Mouse (Mus musculus) limb, embryonic 14.5 days (tissue): ENCODE measurements around the gene Fkbp14. TPM values are rescaled to one million over a fixed set of nuclear protein-coding genes. Genes with fewer than 3 reads are reported as not detected.

ENCODE experiments used
- ATAC-seq: fragments of 200-750 bp; cut with Nextera tagmentation; 2 replicates; pipeline ENCODE4 v1.8.0; 2017; ENCODE audit warnings: low read depth, moderate number of reproducible peaks, moderate TSS enrichment; ENCODE audit not compliant: low FRiP score
- DNase-seq: peaks from one replicate; pipeline ENCODE4 v3.0.0-alpha.2; 2015; ENCODE audit warnings: low spot score
- H3K27ac ChIP-seq: fragments of 300-500 bp; sonication (generic); replicated peaks from 2 replicates; pipeline ENCODE4 v1.5.1; 2014; ENCODE audit warnings: low read depth, mild to moderate bottlenecking, low read length, moderate library complexity, mixed read lengths
- H3K27me3 ChIP-seq: fragments of 300-500 bp; sonication (generic); 2 replicates; pipeline ENCODE4 v1.6.1; 2014; ENCODE audit warnings: low read length, mixed read lengths; ENCODE audit not compliant: control insufficient read depth, insufficient read depth
- H3K36me3 ChIP-seq: fragments of 300-500 bp; sonication (generic); 2 replicates; pipeline ENCODE4 v1.6.1; 2014; ENCODE audit warnings: mild to moderate bottlenecking, low read length, moderate library complexity, mixed read lengths; ENCODE audit not compliant: control insufficient read depth, insufficient read depth
- H3K4me1 ChIP-seq: fragments of 300-500 bp; sonication (generic); 2 replicates; pipeline ENCODE4 v1.6.1; 2014; ENCODE audit warnings: antibody characterized with exemption, low read length, mixed read lengths; ENCODE audit not compliant: control insufficient read depth, insufficient read depth
- H3K4me2 ChIP-seq: fragments of 300-500 bp; sonication (generic); replicated peaks from 2 replicates; pipeline ENCODE4 v1.6.1; 2014; ENCODE audit warnings: low read depth, mild to moderate bottlenecking, low read length, moderate library complexity; ENCODE audit not compliant: severe bottlenecking
- H3K4me3 ChIP-seq: fragments of 300-500 bp; sonication (generic); replicated peaks from 2 replicates; pipeline ENCODE4 v1.5.1; 2014; ENCODE audit warnings: low read length
- H3K9ac ChIP-seq: fragments of 300-500 bp; sonication (generic); 2 replicates; pipeline ENCODE4 v1.6.1; 2014; ENCODE audit warnings: mild to moderate bottlenecking, low read depth, low read length, moderate library complexity; ENCODE audit not compliant: severe bottlenecking
- H3K9me3 ChIP-seq: fragments of 300-500 bp; sonication (generic); 2 replicates; pipeline ENCODE4 v1.6.1; 2016; ENCODE audit warnings: low read length; ENCODE audit not compliant: control insufficient read depth
- POLR2A ChIP-seq: fragments of 200-500 bp; IDR thresholded peaks from 2 replicates; pipeline ENCODE4 v1.8.0; 2012; ENCODE audit warnings: inconsistent platforms, mild to moderate bottlenecking, moderate library complexity, borderline replicate concordance; ENCODE audit not compliant: insufficient read depth, insufficient read length; ENCODE audit errors: extremely low read depth
- WGBS: fragments of 180-500 bp; shearing (Covaris S2); extraction: QIAGEN DNeasy Blood & Tissue Kit; methylation state at CpG from one replicate; pipeline ENCODE4 v1.1.7; 2014; 5-methylcytosine and 5-hydroxymethylcytosine counted together
- polyA plus RNA-seq, 2 experiments: library from polyadenylated mRNA; depleted of rRNA in 1 of 2; stranded (reverse) in 1 of 2; unstranded in 1 of 2; fragments of >200 nt; fragmentation: Nextera tagmentation in 1 of 2; extraction: Ambion mirVana in 1 of 2; gene quantifications; 2 replicates each; pipeline versions ENCODE4 v1.2.1 to v1.2.3; 2012 to 2014

Fkbp14 gene
- polyA plus RNA-seq, 2 experiments = 57.0 to 71.0 TPM

- WGBS = 18% methylated on average over 7 of the region's 7 CpGs
- no peak overlapping the region for H3K27ac ChIP-seq
- DNase-seq = no peak
Observed at GRCm38 (mm10) chr6:54569776-54570175, 27.3 kb downstream of the Fkbp14 start.

GRCm38 (mm10) chr6:54566546-54566919 is 30.6 kb downstream of the Fkbp14 start:
- Histone ChIP-seq H3K27ac (no peak overlapping the region), H3K27me3 (no peaks in the 10 kb centered on the region), H3K9ac (peak overlapping the region; percentile 58), H3K4me1 (peaks cover 15% of the 10 kb centered on the region), H3K9me3 (no peaks in the 10 kb centered on the region), H3K36me3 (no peaks in the 10 kb centered on the region), H3K4me3 (peak overlapping the region; percentile 51), H3K4me2 (peak overlapping the region; percentile 91)
- DNase-seq (no peak), ATAC-seq (no peak)
- WGBS = 7% methylated on average over 6 of the region's 6 CpGs
- TF ChIP-seq POLR2A = no peak

More at GRCm38 (mm10) chr6:54569776-54570175, 27.3 kb downstream of the Fkbp14 start:
- H3K9me3 ChIP-seq = no peaks in the 10 kb centered on the region
- no peak overlapping the region for H3K4me3 ChIP-seq
- TF ChIP-seq POLR2A = no peak
- no peak for ATAC-seq
- no peak overlapping the region for H3K4me2 ChIP-seq
- H3K27me3 ChIP-seq = no peaks in the 10 kb centered on the region
- no peaks in the 10 kb centered on the region for H3K36me3 ChIP-seq
- no peak overlapping the region for H3K9ac ChIP-seq
- H3K4me1 ChIP-seq = peaks cover 12% of the 10 kb centered on the region

GRCm38 (mm10) chr6:54565665-54566545 is 31.2 kb downstream of the Fkbp14 start, which contains the start of gene Scrn1:
Gene Scrn1, minus strand, starts transcription at chr6:54566489.
- ATAC-seq (peak; percentile 92), DNase-seq (peak; percentile 82)
- H3K4me2 ChIP-seq = peak within 1 kb of the TSS; percentile 91
- H3K27me3 ChIP-seq = no peaks in the 10 kb centered on the region
- H3K4me1 ChIP-seq = peaks cover 15% of the 10 kb centered on the region
- H3K27ac ChIP-seq = 0 out of 2 replicates have a peak within 1 kb of the TSS, but pooled peaks have one; percentile 13
- no peak for TF ChIP-seq POLR2A
- no peaks in the 10 kb centered on the region for H3K36me3 ChIP-seq
- WGBS = 1% methylated on average over 56 of the region's 60 CpGs
- no peaks in the 10 kb centered on the region for H3K9me3 ChIP-seq
- peak within 1 kb of the TSS; percentile 51 for H3K4me3 ChIP-seq
- H3K9ac ChIP-seq = peak within 1 kb of the TSS; percentile 58

GRCm38 (mm10) chr6:54565012-54565411 is 32.1 kb downstream of the Fkbp14 start:
- H3K4me3 ChIP-seq = no peak overlapping the region
- TF ChIP-seq POLR2A = no peak
- H3K27me3 ChIP-seq = no peaks in the 10 kb centered on the region
- no peak for ATAC-seq
- H3K9me3 ChIP-seq = no peaks in the 10 kb centered on the region
- H3K9ac ChIP-seq = no peak overlapping the region
- peaks cover 15% of the 10 kb centered on the region for H3K4me1 ChIP-seq
- H3K27ac ChIP-seq = no peak overlapping the region
- H3K36me3 ChIP-seq = no peaks in the 10 kb centered on the region
- peak overlapping the region; percentile 91; the same call in 1 of the 2 replicates for H3K4me2 ChIP-seq
- 38% methylated on average over 3 of the region's 3 CpGs for WGBS
- DNase-seq = peak; percentile 12

GRCm38 (mm10) chr6:54564506-54564991 is 32.6 kb downstream of the Fkbp14 start:
- no peak overlapping the region for H3K27ac ChIP-seq
- H3K4me2 ChIP-seq = no peak overlapping the region

More at GRCm38 (mm10) chr6:54564506-54564991, 32.6 kb downstream of the Fkbp14 start:
- 73% methylated on average over 9 of the region's 9 CpGs for WGBS
- H3K9ac ChIP-seq = no peak overlapping the region
- no peaks in the 10 kb centered on the region for H3K9me3 ChIP-seq
- no peak for TF ChIP-seq POLR2A
- peaks cover 15% of the 10 kb centered on the region for H3K4me1 ChIP-seq
- H3K36me3 ChIP-seq = no peaks in the 10 kb centered on the region
- H3K27me3 ChIP-seq = no peaks in the 10 kb centered on the region
- DNase-seq (no peak), ATAC-seq (no peak)
- H3K4me3 ChIP-seq = no peak overlapping the region
